Mouse (Mus musculus): ENCODE data around the gene Fbxw10.

DNA sequence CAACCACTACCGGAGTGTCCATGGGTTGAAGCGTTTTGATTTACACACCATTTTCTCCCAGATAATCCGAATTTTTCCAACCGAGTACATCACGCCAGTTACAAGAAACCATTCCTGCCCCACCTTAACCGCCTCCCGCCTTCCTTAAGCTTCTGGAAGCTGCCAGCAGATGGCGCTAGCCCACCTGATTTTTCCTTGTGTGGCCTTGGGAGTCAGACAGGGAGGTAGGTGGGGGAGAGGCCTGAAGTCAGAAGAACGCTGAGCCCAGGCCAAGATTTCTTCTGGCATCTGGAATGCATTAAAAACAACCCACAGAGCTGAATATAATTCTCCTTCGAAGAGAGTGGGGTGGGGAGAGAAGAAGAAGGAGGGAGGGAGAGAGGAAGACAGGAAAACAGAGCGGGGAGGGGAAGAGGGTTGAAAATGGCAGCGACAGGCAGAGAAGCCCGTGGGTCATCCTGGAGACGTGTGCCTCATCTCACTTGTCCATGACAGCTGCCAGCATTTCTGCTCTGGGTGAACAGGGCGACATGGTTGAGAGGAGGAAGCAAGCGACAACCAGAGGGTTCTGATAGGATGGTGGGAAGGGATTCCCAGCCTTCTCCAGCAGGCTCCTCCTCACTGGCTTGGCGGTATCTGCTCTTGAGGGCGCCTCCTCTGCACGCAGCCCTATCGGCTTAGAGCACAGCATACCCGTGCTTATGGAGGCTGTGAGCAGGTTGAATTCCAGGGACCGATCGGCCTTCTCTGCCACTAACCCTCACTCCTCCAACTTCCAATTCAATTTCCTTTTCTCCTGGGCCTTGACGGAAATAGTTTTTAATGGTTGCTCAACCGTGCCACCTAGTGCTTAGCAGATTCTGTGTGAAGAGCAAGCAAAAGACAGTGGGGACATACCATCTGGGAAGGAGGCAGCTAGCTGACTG lies 74.4 kb downstream of the Fbxw10 start:
- no peak for TF ChIP-seq GATA1 (IDR thresholded peaks at IDR 0.05; ENCODE audit: borderline replicate concordance, low read length)
- no peak for TF ChIP-seq FLI1 (IDR thresholded peaks at IDR 0.05; ENCODE audit: low read length)
